Mouse (Mus musculus) kidney, adult 2 months (tissue): ENCODE measurements at regions not wholly inside any gene's neighbourhood (a gene's known extent, or its start where the extent isn't known, plus 50 kb on each side); places are given as distances from the start of the nearest gene placed in this dataset.

Experiments used
- CTCF ChIP-seq: fragments of 200-500 bp; conservative IDR thresholded peaks from 2 replicates; pipeline ENCODE4 v1.5.1; 2011; ENCODE audit warnings: low read depth, mild to moderate bottlenecking, control low read depth, low read length, moderate library complexity, mixed read lengths; ENCODE audit not compliant: insufficient read depth, insufficient read length
- POLR2A ChIP-seq: fragments of 200-500 bp; IDR thresholded peaks from one replicate; pipeline ENCODE4 v1.6.1; 2011; ENCODE audit warnings: low read depth, low read length, control low read depth

- TF ChIP-seq POLR2A (no peak), CTCF (no peak)
These were observed 133.8 kb upstream of the Mdm1 start for GRCm38 (mm10) chr10:118007846-118008245.
